Mouse (Mus musculus) embryo, embryonic 10 days (tissue): Measurements from ENCODE around the gene Ccdc124.
"Not testable (repeated sequence)": the region's sequence is repeated elsewhere in the genome, so short reads cannot be mapped to it uniquely, and the experiment has no call there.

Source experiments
- DNase-seq: peaks from one replicate; pipeline ENCODE4 v3.0.0-alpha.2; 2015; ENCODE audit warnings: low spot score

Gene Ccdc124

DNA sequence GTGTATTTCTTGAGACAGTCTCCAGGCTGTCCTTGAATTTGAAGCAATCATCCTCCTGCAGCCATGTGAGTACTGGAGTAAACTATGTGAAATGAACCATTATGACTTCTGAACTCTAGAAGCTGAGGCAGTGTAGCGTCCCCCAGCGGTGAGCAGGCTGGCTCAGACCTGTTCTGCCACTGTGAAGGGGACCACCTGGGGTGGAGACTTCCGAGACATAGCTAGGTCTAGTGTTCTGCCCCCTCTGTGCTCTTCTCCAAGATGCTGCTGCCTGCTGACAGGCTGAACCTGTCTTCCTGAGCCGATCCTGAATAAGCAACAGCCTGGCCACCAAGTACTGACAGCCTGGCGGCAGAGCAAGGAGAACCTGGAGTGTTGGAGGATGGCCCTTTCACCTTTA is 28.6 kb downstream of the Ccdc124 start:
- DNase-seq = no peak

DNA sequence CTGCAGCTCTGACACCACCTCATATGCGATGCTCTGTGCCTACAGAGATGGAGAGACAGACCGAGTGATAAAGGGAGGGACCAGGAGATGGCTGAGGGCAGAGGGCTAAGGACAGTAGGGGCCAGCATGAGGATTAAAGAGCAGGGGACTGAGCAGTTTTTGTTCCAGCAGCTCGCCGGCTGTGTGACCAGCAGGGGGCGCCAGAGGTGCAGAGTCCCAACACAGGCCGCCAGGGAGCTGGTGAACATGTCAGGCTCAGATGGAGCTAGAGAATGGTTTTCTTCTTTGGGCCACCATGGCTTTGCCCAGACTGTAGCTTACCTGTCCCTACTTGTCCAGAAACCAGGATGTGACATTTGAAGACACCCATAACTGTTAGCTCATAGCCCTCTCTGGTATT is 29.2 kb downstream of the Ccdc124 start:
- DNase-seq = peak; percentile 93

DNA sequence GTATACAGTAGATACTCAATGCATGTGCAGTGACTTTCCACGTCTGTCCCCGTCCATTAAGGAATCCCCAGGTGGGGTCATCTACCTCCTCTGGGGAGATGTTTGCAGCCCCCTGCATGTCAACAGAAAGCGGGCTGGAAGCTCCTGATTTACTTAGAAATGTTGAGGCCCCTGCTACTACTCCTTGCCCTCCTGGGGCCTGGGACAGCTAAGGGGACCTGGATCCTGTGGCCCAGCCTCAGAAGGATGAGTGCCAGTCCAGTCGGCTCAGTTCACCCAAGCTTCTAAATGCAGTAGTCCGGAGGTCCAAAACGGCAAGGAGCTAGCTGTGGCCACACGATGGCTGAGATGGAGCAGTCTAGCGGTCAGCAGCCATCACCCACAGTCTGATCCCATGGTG is 29.8 kb downstream of the Ccdc124 start:
- DNase-seq = no peak

DNA sequence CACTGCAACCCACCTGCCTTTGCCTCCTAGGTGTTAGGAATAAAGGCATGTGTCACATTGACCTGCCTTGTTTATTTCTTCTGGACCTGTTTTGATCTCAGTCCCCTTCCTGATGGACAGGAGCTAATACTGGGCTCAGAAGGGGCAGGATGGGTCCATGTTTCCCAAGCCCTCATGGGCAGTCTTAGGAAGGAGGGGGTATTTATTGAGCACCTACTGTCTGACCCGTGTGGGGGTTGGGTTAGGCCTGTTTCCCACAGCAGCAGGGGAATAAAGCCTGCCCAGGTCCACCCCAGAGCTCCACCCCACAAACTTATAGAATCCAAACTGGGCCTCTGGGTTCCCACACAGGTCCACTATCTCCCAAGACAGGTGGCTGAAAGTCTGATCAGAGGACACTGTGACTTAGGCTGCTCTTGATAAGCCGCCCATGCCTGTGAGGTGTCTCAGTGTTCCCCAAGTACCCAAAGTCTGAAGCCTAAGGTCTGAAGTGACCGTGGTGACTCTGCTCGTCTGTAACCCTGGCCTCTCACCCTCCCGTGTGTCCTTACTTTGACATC is 30.4 kb downstream of the Ccdc124 start:
- DNase-seq = no peak

DNA sequence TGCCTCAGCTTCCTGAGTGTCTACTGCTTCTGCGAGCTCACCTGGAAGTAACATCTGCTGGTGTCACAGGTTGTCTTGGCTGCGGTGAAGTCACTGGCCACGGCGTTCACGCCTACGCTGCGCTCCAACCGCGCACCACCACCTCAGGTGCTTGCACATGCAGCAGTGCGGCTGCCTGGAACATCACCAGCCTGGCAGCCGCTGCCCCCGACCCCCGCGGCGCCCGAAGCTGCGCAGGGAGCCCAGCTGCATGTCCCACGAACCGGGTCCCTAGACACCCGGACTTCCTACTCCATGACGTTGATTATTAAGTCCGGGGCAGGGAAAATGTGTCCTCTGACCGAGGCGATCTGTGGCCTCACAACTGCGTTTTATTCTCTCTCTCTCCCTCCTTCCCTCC is 31.3 kb downstream of the Ccdc124 start:
- no peak for DNase-seq

DNA sequence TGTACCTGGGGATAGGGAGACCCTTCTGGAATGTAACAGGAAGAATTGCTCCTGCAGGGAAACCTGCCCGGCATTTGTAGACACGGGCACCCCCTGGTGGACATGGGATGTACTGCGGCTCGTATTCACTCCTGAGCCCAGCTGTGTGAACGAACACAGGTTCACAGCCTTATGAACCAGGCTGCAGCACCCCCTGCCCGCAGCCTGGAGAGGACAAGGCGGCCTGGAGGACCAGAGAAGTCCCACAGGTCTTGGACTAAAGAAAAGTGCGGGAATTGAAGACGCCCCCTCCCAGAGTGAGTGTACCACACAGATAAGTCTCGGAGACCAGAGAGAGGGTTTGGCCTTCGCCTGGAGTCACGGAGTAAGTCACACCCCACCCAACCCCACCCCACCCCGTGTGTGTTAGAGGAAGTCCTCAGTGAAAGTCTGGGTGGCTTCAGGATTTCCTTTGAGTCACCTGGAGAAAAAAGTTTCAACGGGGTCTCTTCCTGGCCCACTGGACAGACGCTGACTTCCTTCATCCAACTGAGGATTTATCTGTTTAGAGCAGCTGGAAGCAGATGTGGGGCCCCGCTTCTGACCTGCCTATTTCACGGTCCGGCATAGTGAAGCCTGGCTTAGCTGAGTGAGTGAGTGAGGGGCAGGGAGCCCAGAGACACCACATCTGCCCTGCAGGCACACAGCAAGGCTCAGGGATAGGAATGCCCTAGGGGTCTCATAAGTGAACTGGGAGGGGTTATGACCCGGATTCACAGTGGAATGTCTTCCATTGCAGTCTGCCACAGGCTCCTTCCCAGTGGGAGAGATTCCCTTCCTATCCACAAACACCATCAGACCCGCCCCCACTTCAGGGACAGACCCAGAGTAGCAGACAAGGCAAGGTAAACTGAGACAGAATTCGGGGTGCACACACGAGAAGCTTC is 32.3 kb downstream of the Ccdc124 start:
- peak; percentile 89 for DNase-seq

DNA sequence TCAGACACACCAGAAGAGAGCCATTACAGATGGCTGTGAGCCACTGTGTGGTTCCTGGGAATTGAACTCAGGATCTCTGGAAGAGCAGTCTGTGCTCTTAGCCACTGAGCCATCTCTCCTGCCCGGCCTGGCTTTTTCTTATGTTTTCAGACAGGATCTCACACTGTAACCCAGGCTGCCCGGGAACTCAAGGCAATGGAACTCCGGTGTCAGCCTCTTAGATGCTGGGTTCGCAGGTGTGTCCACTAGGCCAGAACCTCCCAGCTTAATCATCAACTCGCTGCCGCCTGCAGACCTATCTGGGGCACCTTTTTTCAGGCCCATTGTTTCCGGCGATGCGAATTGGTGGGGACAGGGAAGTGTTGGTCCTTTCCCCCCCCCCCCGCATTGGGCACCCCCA is 33.1 kb downstream of the Ccdc124 start:
- DNase-seq = no peak

DNA sequence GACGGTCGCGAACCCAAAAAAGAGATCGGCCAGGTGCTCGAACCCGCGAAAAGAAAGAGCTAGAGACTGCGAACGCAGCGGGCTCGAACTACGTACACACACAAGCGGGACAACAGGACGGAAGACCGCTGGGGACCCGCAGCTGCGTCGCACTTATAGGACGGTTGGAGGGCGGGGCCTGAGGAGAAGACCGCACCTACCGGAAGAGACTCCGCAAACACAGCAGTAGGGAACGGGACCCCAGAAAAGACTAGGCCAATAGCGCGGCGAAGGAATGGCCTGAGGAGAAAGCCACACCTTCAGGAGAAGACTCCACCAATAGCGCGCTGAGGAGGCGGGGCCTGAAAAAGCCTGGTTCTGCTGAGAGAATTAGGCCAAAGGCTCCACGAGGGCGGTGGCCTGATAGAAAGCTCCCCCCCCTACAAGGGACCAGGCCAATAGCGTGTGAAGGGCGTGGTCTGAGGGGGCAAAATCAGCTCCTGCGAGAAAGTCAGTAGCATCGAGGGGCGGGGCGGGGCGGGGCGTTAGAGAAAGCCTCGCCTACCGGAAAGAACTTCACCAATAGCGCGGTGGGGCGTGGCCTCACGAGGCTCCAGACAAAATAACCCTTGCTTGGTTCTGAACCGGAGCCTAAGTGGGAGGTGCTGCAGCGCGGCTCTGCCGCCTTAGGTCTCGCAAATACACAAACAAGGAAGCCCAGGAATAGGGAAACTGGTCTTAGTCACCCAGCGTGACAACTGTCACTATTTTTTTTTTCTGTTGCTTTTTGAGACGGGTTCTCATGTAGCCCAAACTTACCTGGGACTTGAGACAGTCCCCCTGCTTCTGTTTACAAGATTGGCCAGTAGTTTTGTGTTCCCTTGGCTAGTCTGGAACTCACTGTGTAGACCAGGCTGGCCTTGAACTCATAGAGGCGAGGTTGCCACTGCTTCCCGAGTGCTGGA is 34.1 kb downstream of the Ccdc124 start, which contains the start of gene Arrdc2:
Arrdc2 (minus strand) TSS at position 313 of the 944 bp plus-strand sequence.
- peak; percentile 99 for DNase-seq

DNA sequence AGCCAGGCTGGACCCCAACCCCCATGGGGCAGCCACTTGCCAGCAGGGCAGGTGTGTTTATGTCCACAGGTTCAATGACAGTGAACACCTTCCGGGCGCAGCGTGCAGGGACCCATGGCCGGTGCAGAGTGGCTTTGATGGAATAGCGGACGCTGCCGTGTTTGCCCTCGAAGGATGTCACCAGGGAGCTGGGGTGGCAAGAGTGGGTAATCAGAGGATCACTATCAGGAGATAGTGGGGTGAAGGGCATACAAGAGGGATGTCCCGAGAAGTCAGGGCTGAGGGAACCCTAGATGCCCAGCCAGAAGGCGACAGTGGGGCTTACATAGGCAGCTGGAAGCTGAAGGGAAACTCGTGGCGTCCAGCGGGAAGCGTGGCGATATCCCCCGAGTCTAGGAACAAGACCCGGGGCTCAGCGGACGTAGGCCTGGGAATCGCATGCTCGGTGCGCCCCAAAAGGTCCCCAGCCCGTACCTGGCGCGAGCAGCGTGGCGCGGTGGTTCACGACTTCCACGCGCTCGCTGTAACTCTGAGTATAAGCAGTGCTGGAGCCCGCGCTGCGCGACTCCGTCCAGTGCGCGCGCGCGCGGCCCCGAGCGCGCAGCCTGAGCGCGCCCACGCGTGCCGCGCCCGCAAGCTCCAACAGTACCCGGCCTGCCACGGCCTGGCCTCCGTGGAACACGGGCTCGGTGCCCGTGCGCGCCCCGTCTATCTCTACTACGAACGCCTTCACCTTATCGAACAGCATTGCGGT is 34.9 kb downstream of the Ccdc124 start:
- peak; percentile 51 for DNase-seq

DNA sequence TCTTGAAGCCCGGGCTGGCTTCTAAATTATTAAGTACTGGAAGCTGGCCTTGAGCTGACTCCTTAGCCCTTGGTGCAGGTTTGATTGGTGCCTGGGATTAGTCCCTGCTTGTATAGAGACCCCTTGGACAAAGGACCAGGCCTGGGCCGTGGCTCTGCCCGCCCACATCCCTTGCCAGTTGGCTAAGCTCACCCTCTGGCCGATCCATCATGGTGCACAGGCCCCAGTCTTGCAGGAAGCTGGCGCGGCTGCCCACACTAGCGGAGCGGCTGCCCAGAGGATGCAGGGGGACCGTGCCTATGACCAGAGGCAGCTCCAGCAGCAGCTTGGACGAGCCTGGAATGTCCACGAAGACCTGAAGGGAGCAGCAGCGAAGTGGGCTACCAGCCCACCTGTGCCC is 37.1 kb downstream of the Ccdc124 start:
- no peak for DNase-seq

DNA sequence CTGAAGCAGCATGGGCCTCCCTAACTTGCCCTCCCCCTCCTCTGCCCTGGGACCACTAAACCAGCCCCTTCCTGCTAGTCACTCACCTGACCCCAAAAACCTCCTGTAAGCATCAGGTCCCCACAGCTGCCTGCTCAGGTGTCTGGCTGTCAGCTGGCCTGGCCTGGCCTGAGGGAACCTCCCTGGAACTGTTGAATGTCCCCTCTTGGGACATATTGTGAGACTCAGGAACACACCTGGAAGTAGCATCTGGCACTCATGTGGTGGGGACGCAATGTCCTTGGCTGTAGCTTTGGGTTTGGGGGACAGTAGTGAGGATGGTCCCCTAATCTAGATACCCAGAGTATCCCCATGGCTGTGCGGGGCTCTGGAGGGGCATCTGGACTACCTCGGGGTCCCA is 39.7 kb downstream of the Ccdc124 start:
- DNase-seq = no peak

DNA sequence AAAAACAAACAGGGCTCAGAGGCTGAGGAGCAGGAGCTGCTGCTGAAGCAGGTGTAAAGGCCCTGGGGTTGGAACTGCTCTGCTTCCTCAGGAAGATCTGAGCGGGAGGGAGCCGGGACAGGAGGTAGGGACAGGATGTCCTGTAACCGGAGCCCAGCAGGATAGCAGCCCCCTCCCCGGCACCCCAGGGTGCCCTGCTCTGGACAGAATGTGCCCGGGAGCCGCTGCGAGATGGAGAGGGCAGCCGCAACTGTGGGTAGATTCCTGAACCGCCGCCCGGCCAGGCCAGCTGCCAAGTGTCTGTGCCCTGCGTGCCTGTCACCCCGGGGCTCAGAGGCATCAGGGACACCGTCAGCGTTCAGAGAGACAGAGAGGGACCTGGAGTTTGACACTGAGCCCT is 40.2 kb downstream of the Ccdc124 start:
- DNase-seq = no peak

DNA sequence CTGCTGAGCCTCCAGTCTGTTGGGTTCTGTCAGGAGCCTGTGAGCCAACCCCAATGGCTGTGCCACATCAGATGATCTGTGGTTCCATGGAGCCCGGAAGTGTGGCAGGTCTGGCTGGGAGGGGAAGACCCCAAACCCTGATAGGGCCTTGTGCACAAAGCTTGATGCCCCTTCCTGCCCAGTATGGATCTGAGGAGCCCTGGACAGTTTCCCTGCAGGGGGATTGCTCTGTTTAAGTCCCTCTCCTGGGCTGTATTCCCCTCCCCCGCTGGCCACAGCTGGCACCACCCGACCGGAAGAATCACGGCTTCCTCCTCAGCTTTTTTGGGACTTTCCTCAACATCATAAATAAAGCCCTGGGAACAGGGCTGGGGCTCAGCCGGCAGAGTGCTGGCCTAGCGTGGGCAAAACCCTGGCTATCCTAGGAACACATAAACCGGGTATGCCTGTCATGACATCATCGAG is 40.7 kb downstream of the Ccdc124 start:
- no peak for DNase-seq

DNA sequence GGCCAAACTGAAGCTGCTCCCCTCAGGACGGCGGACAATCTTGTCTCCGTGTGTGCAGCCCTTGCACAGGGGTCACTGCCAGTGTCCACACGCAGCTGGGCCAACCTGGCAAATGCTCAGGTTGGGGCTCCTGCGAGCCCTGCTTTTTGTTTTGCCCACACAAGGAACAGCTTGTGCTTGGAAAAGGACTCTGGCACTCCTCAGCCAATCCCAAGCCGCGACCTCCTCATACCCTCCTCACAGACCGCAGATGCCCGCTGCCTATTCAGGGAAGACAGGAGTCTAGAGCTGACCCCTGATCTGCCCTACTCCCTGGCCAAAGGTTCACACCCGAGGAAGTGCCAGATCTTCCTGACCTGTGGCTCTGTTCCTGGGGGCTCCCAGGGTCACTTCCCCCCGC is 41.4 kb downstream of the Ccdc124 start:
- DNase-seq = no peak

DNA sequence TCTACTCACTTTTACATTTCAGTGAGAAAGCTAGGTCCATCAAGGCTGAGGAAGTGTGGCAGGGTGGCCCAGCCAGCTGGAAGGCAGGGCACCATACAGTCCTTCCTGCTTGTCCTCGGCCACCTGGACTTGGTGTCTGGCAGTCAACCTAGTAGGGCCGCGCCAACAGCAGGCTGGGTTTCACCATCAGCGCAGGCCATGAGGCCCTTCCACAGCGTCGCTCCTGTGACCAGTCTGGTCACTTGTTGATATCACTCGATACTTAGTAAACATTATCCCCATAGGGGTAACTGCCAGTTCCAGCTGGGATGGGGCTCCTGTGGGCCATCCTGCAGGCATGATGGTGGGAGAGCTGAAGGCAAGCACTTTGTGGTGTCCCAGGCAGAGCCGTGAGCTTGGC is 42.2 kb downstream of the Ccdc124 start:
- no peak for DNase-seq

DNA sequence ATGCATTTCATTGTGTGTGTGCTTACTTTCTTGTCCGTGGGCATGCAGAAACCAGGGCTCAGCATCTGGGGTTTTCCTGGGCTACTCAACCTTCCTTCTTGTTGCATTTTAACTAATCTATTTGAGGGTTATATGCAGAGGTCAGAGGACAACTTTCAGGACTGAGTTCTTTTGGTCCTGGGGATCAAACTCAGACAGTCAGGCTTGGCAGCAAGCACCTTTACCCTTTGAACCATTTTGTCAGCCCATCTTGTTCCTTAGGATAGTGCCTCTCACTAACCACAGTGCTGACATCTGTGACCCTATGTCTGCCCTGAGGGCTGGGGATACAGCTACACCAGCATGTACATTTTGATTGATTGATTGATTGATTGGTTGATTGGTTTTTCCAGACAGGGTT is 45.9 kb downstream of the Ccdc124 start:
- DNase-seq = no peak

DNA sequence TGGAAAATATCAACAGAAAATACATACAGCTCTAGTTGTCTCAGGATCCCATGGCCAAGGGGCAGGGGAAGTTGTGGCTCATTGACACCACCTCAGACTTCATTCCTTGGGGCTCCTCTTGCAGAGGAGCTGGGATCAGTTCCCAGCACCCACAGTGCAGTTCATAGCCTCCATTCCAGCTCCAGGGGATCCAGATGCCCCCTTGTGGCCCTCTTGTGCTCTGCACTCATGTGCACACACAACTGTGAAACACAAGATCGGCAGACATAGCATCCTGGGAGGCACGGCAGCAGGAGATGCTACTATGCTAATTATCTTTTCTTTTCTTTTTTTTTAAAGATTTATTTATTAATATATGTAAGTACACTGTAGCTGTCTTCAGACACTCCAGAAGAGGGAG is 46.7 kb downstream of the Ccdc124 start:
- no peak for DNase-seq

DNA sequence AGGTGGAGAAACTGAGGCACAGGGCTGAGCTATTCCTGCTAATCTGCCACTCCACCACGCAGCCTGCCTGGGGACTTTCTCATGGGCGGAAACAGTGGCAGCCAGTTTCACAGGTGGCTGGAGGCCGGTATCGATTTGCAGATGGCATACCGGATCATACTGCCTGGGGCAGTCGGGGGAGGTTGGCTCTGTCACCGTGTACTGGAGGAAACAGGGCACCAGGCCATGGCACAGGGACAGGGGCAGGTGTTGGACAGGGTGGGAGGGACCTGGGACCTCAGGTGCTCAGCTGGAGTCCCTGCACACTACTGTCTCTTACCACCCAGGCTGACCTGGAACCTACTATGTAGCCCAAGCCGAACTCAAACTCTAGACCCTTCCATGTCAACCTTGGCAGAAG is 47.9 kb downstream of the Ccdc124 start:
- DNase-seq = no peak

DNA sequence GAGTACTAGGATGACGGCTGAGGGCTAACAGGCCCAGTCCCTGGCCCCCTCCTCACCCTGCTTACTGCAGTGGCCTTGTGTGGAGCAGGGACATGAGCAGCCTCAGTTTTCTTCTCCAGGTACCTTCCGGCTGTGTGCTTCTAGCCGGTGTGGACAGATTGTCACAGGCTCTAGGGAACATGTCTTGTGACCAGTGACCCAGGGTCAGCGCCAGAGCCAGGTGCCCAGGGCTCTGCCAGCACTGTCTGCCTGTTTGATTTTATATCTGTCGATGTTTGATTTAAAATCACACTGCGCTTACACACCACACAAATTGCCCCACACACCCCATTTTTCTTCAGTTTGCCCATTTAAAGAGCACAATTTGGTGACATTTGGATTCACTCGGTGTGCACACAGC is 49.9 kb downstream of the Ccdc124 start:
- no peak for DNase-seq

DNA sequence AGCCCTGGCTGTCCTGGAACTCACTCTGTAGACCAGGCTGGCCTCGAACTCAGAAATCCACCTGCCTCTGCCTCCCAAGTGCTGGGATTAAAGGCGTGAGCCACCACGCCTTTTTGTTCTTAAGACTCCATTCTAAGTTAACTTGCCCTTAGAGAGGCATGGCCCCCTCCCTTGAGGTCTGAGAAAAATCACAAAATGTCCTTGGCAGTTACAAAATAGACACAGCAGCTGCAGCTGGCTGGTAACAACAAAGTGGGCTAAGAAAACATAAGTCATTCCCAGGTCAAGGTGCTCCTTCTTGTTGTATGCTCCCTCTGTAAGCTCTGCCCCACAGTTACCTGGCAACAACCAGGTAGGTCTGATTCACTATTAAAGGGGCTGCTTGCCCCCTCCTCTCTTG is 51.1 kb downstream of the Ccdc124 start:
- DNase-seq = not testable (repeated sequence)

DNA sequence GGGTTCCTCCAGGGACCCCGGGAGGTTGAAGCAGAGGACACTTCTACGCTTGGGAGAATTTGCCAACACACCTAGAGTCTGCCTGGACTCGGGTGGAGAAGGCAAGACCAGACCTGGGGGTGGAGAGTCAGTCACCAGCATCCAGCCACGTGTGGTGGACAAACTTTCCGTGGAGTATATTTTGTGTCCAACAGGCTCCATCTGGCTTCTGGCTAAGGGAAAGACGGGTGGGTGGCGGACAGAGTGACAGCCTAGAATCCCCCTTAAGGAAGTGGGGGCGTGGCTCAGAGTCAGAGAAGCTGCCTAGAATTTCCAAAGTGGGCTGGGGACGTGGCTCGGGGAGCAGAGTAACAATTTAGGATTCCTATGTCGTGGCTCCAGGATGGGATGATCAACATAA is 51.7 kb downstream of the Ccdc124 start:
- DNase-seq = no peak
